Mouse (Mus musculus) CH12.LX (cell line): ENCODE measurements around the gene Hck. TPM values are rescaled to one million over a fixed set of nuclear protein-coding genes. Genes with fewer than 3 reads are reported as not detected.
A peak's percentile ranks its signal among the peaks of the same experiment; 100 is the strongest.

Experiments
- DNase-seq: peaks from one replicate; pipeline ENCODE4 v3.0.0-alpha.2; 2013; ENCODE audit errors: extremely low read depth
- H3K27ac ChIP-seq: 2 replicates; pipeline ENCODE4 v1.5.1; 2012; ENCODE audit warnings: low read depth, mild to moderate bottlenecking, control low read depth, moderate library complexity; ENCODE audit not compliant: insufficient read depth
- H3K27me3 ChIP-seq: replicated peaks from 2 replicates; pipeline ENCODE3; 2012; ENCODE audit warnings: inconsistent platforms
- H3K36me3 ChIP-seq, 2 experiments: replicated peaks in 1 of 2; 2 replicates each; pipeline versions ENCODE3 to v1.6.1; 2012; ENCODE audit warnings: inconsistent platforms in 1 of 2, low read length in 1 of 2, mild to moderate bottlenecking in 1 of 2, mixed read lengths in 1 of 2, moderate library complexity in 1 of 2; ENCODE audit not compliant: control insufficient read depth in 1 of 2, insufficient read depth in 1 of 2
- H3K4me1 ChIP-seq, 2 experiments: 2 replicates each; pipeline ENCODE4 v1.6.1; 2012; ENCODE audit warnings: inconsistent platforms in 1 of 2, moderate library complexity in 1 of 2; ENCODE audit not compliant: insufficient read depth in 2 of 2, control insufficient read depth in 1 of 2
- H3K4me2 ChIP-seq: 2 replicates; pipeline ENCODE4 v1.6.1; 2012; ENCODE audit warnings: low read depth, mild to moderate bottlenecking, control low read depth; ENCODE audit not compliant: poor library complexity, insufficient read depth, severe bottlenecking
- H3K4me3 ChIP-seq, 3 experiments: fragments of 150-350 bp in 1 of 3; sonication (generic) in 1 of 3; replicated peaks in 1 of 3; 2 replicates each; pipeline versions ENCODE3 to v1.5.1; 2011 to 2012; ENCODE audit warnings: low read depth in 2 of 3, low read length in 2 of 3, mild to moderate bottlenecking in 2 of 3, moderate library complexity in 2 of 3, control low read depth in 1 of 3, improper control_type of control experiment in 1 of 3, inconsistent platforms in 1 of 3, mixed read lengths in 1 of 3; ENCODE audit not compliant: poor library complexity in 1 of 3
- H3K79me2 ChIP-seq: replicated peaks from 2 replicates; pipeline ENCODE4 v1.6.1; 2012; ENCODE audit warnings: mild to moderate bottlenecking, moderate library complexity; ENCODE audit not compliant: control insufficient read depth, poor library complexity, insufficient read depth, severe bottlenecking; ENCODE audit errors: extremely low read depth
- H3K9ac ChIP-seq: 2 replicates; pipeline ENCODE4 v1.6.1; 2012; ENCODE audit warnings: low read depth, mild to moderate bottlenecking, control low read depth, moderate library complexity; ENCODE audit not compliant: insufficient read depth
- H3K9me3 ChIP-seq: replicated peaks from 2 replicates; pipeline ENCODE3; 2012; ENCODE audit warnings: low read length, inconsistent platforms, mixed read lengths
- BHLHE40 ChIP-seq: IDR thresholded peaks from 2 replicates; pipeline ENCODE4 v1.6.1; 2011; ENCODE audit warnings: mild to moderate bottlenecking, low read depth, low read length, improper control_type of control experiment
- CHD1 ChIP-seq: IDR thresholded peaks from 2 replicates; pipeline ENCODE4 v1.6.1; 2012; ENCODE audit warnings: low read depth, low read length, improper control_type of control experiment, inconsistent platforms
- CHD2 ChIP-seq: IDR thresholded peaks from 2 replicates; pipeline ENCODE4 v1.6.1; 2011; ENCODE audit warnings: low read length, improper control_type of control experiment
- CTCF ChIP-seq, 2 experiments: IDR thresholded peaks in 1 of 2; conservative IDR thresholded peaks in 1 of 2; 2 replicates each; pipeline ENCODE4 v1.5.1; 2011 to 2012; ENCODE audit warnings: low read depth in 2 of 2, low read length in 2 of 2, improper control_type of control experiment in 1 of 2, inconsistent platforms in 1 of 2, mild to moderate bottlenecking in 1 of 2, moderate library complexity in 1 of 2
- E2F4 ChIP-seq: IDR thresholded peaks from 2 replicates; pipeline ENCODE4 v1.6.1; 2011; ENCODE audit warnings: low read depth, low read length, improper control_type of control experiment; ENCODE audit not compliant: insufficient replicate concordance
- ELF1 ChIP-seq: IDR thresholded peaks from 2 replicates; pipeline ENCODE4 v1.6.1; 2014; ENCODE audit warnings: low read depth, mild to moderate bottlenecking, inconsistent platforms, low read length, improper control_type of control experiment
- EP300 ChIP-seq: IDR thresholded peaks from 2 replicates; pipeline ENCODE4 v1.6.1; 2011; ENCODE audit warnings: low read length, improper control_type of control experiment
- ETS1 ChIP-seq: conservative IDR thresholded peaks from 2 replicates; pipeline ENCODE4 v1.6.1; 2012; ENCODE audit warnings: low read depth, mild to moderate bottlenecking, inconsistent platforms, low read length, improper control_type of control experiment, moderate library complexity
- GABPA ChIP-seq: IDR thresholded peaks from 2 replicates; pipeline ENCODE4 v1.6.1; 2012; ENCODE audit warnings: low read depth, low read length, improper control_type of control experiment, inconsistent platforms; ENCODE audit not compliant: insufficient replicate concordance
- IRF4 ChIP-seq: IDR thresholded peaks from 2 replicates; pipeline ENCODE4 v1.6.1; 2014; ENCODE audit warnings: low read depth, mild to moderate bottlenecking, inconsistent platforms, low read length, improper control_type of control experiment
- JUND ChIP-seq: conservative IDR thresholded peaks from 2 replicates; pipeline ENCODE4 v1.6.1; 2011; ENCODE audit warnings: low read depth, low read length, improper control_type of control experiment
- KAT2A ChIP-seq: IDR thresholded peaks from 2 replicates; pipeline ENCODE4 v1.6.1; 2012; ENCODE audit warnings: low read length, improper control_type of control experiment, inconsistent platforms; ENCODE audit not compliant: insufficient replicate concordance
- MAFK ChIP-seq: IDR thresholded peaks from 2 replicates; pipeline ENCODE4 v1.6.1; 2011; ENCODE audit warnings: low read length, improper control_type of control experiment; ENCODE audit not compliant: insufficient replicate concordance
- MAX ChIP-seq: IDR thresholded peaks from 2 replicates; pipeline ENCODE4 v1.6.1; 2011; ENCODE audit warnings: low read length, improper control_type of control experiment
- MAZ ChIP-seq: IDR thresholded peaks from 2 replicates; pipeline ENCODE4 v1.6.1; 2012; ENCODE audit warnings: low read depth, mild to moderate bottlenecking, inconsistent platforms, low read length, improper control_type of control experiment, moderate library complexity
- MEF2A ChIP-seq: IDR thresholded peaks from 2 replicates; pipeline ENCODE4 v1.6.1; 2014; ENCODE audit warnings: low read depth, mild to moderate bottlenecking, inconsistent platforms, low read length, improper control_type of control experiment, borderline replicate concordance
- MXI1 ChIP-seq: IDR thresholded peaks from 2 replicates; pipeline ENCODE4 v1.6.1; 2011; ENCODE audit warnings: mild to moderate bottlenecking, low read depth, low read length, improper control_type of control experiment
- MYC ChIP-seq: IDR thresholded peaks from 2 replicates; pipeline ENCODE4 v1.6.1; 2011; ENCODE audit warnings: low read depth, mild to moderate bottlenecking, improper control_type of control experiment, low read length
- NELFE ChIP-seq: IDR thresholded peaks from 2 replicates; pipeline ENCODE4 v1.6.1; 2011; ENCODE audit warnings: low read depth, low read length, improper control_type of control experiment
- NRF1 ChIP-seq: IDR thresholded peaks from 2 replicates; pipeline ENCODE4 v1.6.1; 2014; ENCODE audit warnings: low read depth, mild to moderate bottlenecking, inconsistent platforms, low read length, improper control_type of control experiment, moderate library complexity
- PAX5 ChIP-seq: IDR thresholded peaks from 2 replicates; pipeline ENCODE4 v1.6.1; 2012; ENCODE audit warnings: low read length, inconsistent platforms, mixed read lengths
- POLR2A ChIP-seq: IDR thresholded peaks from 2 replicates; pipeline ENCODE4 v1.6.1; 2011; ENCODE audit warnings: low read depth, mild to moderate bottlenecking, improper control_type of control experiment, low read length
- POLR2AphosphoS2 ChIP-seq: IDR thresholded peaks from 2 replicates; pipeline ENCODE4 v1.6.1; 2011; ENCODE audit warnings: low read depth, low read length, improper control_type of control experiment
- RAD21 ChIP-seq: IDR thresholded peaks from 2 replicates; pipeline ENCODE4 v1.6.1; 2011; ENCODE audit warnings: low read depth, mild to moderate bottlenecking, low read length, improper control_type of control experiment, moderate library complexity
- RCOR1 ChIP-seq: conservative IDR thresholded peaks from 2 replicates; pipeline ENCODE4 v1.6.1; 2012; ENCODE audit warnings: low read depth, mild to moderate bottlenecking, inconsistent platforms, low read length, improper control_type of control experiment
- SIN3A ChIP-seq: IDR thresholded peaks from 2 replicates; pipeline ENCODE4 v1.6.1; 2012; ENCODE audit warnings: low read length, improper control_type of control experiment, inconsistent platforms
- SMC3 ChIP-seq: IDR thresholded peaks from 2 replicates; pipeline ENCODE4 v1.6.1; 2011; ENCODE audit warnings: low read depth, low read length, improper control_type of control experiment
- TBP ChIP-seq: conservative IDR thresholded peaks from 2 replicates; pipeline ENCODE4 v1.6.1; 2011; ENCODE audit warnings: low read depth, low read length, improper control_type of control experiment
- TCF12 ChIP-seq: IDR thresholded peaks from 2 replicates; pipeline ENCODE4 v1.6.1; 2014; ENCODE audit warnings: low read depth, mild to moderate bottlenecking, inconsistent platforms, low read length, improper control_type of control experiment
- UBTF ChIP-seq: IDR thresholded peaks from 2 replicates; pipeline ENCODE4 v1.6.1; 2012; ENCODE audit warnings: low read depth, mild to moderate bottlenecking, inconsistent platforms, low read length, improper control_type of control experiment, moderate library complexity
- USF1 ChIP-seq: IDR thresholded peaks from 2 replicates; pipeline ENCODE4 v1.6.1; 2014; ENCODE audit warnings: low read depth, mild to moderate bottlenecking, inconsistent platforms, low read length, improper control_type of control experiment
- USF2 ChIP-seq: conservative IDR thresholded peaks from 2 replicates; pipeline ENCODE4 v1.6.1; 2011; ENCODE audit warnings: low read depth, low read length, improper control_type of control experiment
- ZC3H11A ChIP-seq: IDR thresholded peaks from 2 replicates; pipeline ENCODE4 v1.6.1; 2012; ENCODE audit warnings: low read depth, mild to moderate bottlenecking, inconsistent platforms, low read length, improper control_type of control experiment
- ZKSCAN1 ChIP-seq: IDR thresholded peaks from 2 replicates; pipeline ENCODE4 v1.6.1; 2012; ENCODE audit warnings: low read depth, inconsistent platforms, low read length, improper control_type of control experiment, borderline replicate concordance
- ZNF384 ChIP-seq: IDR thresholded peaks from 2 replicates; pipeline ENCODE4 v1.6.1; 2012; ENCODE audit warnings: low read depth, low read length, improper control_type of control experiment, inconsistent platforms
- dilution Hi-C: fragments of 300-500 bp; cut with MboI; formaldehyde crosslinking; loops from 2 replicates; pipeline ENCODE4 v1.14.3; 2020; ENCODE audit warnings: low sequenced_read_pairs; ENCODE audit not compliant: extremely low pct_unique_long_range_greater_than_20kb, extremely low pct_ligation_motif_present
- in situ Hi-C: fragments of 300-500 bp; cut with MboI; formaldehyde crosslinking; loops from 3 replicates; pipeline ENCODE4 v1.14.3; 2019; ENCODE audit warnings: low sequenced_read_pairs, low pct_ligation_motif_present, low pct_unique_long_range_greater_than_20kb, mixed read lengths
- polyA plus RNA-seq: library from polyadenylated mRNA; unstranded; fragments of >175 nt; gene quantifications from 2 replicates; pipeline ENCODE4 v1.2.1, GENCODE M21; 2012; ENCODE audit warnings: low read depth; ENCODE audit not compliant: insufficient read length
- total RNA-seq, 2 experiments: library from RNA; depleted of rRNA; stranded (reverse); fragments of 300-350 nt in 1 of 2; fragments of >200 nt in 1 of 2; gene quantifications; 2 replicates each; pipeline ENCODE4 v1.2.3; 2012 to 2014

Gene Hck
- total and polyA plus RNA-seq, 3 experiments = 0.08 to 0.68 (median 0.63) TPM

- Histone ChIP-seq H3K4me3 (no peak overlapping the region), H3K9ac (no peak overlapping the region), H3K36me3 (peaks cover 62 to 87% of the 10 kb centered on the region in 2 experiments), H3K4me1 (peaks cover 9 to 23% of the 10 kb centered on the region in 2 experiments), H3K27ac (no peak overlapping the region), H3K27me3 (no peaks in the 10 kb centered on the region), H3K9me3 (no peaks in the 10 kb centered on the region), H3K79me2 (no peaks in the 10 kb centered on the region), H3K4me2 (no peak overlapping the region)
- in situ Hi-C loops (no loop called here), dilution Hi-C loops (no loop called here)
- TF ChIP-seq MAX = no peak
- no peak for DNase-seq
These were observed 86.0 kb downstream of the Hck start for GRCm38 (mm10) chr2:153194255-153194654.

DNA sequence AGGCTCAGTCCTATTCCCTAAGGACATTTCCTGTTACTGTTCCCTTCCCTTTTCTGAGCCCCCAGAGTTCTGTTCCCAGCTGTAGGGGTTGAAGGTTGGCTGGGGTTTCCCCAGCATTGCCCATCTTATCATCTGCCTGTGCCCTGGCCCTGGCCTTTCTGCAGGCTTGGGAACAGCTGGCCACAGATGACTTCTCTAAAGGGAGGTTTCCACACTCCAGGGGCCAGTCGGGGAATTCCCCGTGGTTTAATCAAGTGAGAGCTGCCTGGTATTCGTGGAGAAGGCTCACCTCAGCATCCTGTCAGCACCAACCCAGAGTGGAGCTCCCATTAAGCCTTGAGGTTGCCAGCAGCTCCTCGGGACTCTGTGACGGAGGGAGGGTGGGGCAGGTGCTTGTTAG, 90.2 kb downstream of the Hck start:
- in situ Hi-C loops = no loop called here
- TF ChIP-seq EP300 (peak; percentile 55), SIN3A (peak; percentile 34), GABPA (no peak), UBTF (no peak), RCOR1 (0 out of 2 replicates have a peak, but pooled peaks have one; percentile 29), MAFK (no peak), POLR2AphosphoS2 (no peak), NELFE (no peak), CHD2 (0 out of 2 replicates have a peak, but pooled peaks have one; percentile 34), POLR2A (no peak), NRF1 (no peak), CTCF (conservative IDR thresholded peaks at IDR 0.05 in 1 of 2, IDR thresholded peaks at IDR 0.05 in 1 of 2; ENCODE audit: low read depth in 2 of 2, low read length in 2 of 2) (no peak), ELF1 (no peak), MEF2A (no peak; the same call in 1 of the 2 replicates), MXI1 (no peak), PAX5 (no peak), ZNF384 (no peak), JUND (no peak), CHD1 (no peak), BHLHE40 (peak; percentile 43), TBP (no peak), SMC3 (no peak), MYC (no peak), RAD21 (no peak), TCF12 (no peak; the same call in 1 of the 2 replicates), ETS1 (peak; percentile 67), KAT2A (no peak), ZKSCAN1 (no peak), IRF4 (no peak), E2F4 (no peak), USF1 (no peak), ZC3H11A (no peak), USF2 (no peak), MAZ (no peak; the same call in 1 of the 2 replicates)

More for the DNA sequence above, 90.2 kb downstream of the Hck start:
- Histone ChIP-seq H3K27ac (peak overlapping the region; percentile 20; the same call in 1 of the 2 replicates), H3K9ac (no peak overlapping the region), H3K4me3 (no peak overlapping the region), H3K4me1 (peaks cover 9 to 32% of the 10 kb centered on the region in 2 experiments), H3K4me2 (peak overlapping the region; percentile 11; the same call in 1 of the 2 replicates), H3K36me3 (peaks cover 55 to 79% of the 10 kb centered on the region in 2 experiments), H3K79me2 (no peaks in the 10 kb centered on the region), H3K9me3 (peaks cover 3% of the 10 kb centered on the region), H3K27me3 (no peaks in the 10 kb centered on the region)
- DNase-seq = peak; percentile 75
- dilution Hi-C loops = no loop called here
